16 mouse cellular contexts compared by ENCODE assay signal in the genomic region with DNA sequence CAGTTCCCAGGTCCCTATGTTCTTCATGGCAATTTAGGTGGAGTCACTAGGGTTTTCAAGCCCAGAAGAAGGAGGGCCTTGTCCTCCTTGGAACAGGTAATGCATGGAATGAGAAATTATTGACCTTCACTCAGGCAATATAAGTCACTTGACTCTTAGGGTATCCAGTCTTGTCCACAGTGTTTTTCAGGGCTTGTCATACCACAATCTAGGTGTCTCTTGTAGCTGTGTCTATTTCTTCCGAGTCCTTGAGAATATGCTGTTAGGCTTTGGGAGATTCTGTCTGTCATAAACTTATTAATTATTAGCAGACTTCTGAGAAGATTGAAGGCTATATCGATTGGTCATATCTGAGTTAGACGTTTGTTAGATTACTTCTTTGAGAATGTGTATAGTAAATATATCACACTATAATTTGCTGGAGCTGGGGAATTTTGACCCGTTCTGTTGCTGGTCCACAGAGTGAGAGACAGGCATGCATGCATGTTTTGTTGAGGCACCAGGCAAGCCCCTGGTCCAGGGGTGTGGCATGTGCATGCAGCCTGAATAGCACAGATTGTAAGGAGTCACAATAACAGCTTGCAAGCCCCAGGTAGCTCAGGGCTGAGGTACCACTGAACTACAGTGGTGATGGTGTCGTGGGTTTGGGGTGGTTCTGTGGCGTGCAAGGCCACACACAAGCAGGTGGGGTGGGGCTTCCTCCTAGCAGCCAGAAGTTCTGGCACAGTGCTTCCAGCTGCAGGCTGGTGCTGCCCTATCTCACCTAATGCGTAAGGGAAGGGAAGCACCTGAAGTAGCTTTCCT. TPM values are rescaled to one million over a fixed set of nuclear protein-coding genes. Genes with fewer than 3 reads are reported as not detected.
DNase-seq lines count a peak whose midpoint lies in the region; ATAC-seq lines count a peak whose summit lies in the region.
"Had no signal": no experiment of that assay in that cellular context is flagged by ENCODE, and none has a peak within 500 bp of the region (broad histone marks: within the 10 kb centered on the region; RNA-seq: fewer than 3 reads in every experiment).

No protein-coding gene starts in this region.

- H3K27me3 ChIP-seq in heart, embryonic 10.5 days (ENCODE audit: insufficient read depth, poor library complexity, severe bottlenecking): no peaks in the 10 kb centered on the region
- no peaks in the 10 kb centered on the region for H3K27me3 ChIP-seq in intestine, embryonic 16.5 days (replicated peaks; ENCODE audit: control insufficient read depth, insufficient read depth, low read length)

- WGBS in heart, embryonic 10.5 days: 84% methylated on average over 7 of the region's 7 CpGs
- WGBS in intestine, embryonic 16.5 days: 63% methylated on average over 7 of the region's 7 CpGs

- no peaks in the 10 kb centered on the region for H3K9me3 ChIP-seq in heart, embryonic 10.5 days
- H3K9me3 ChIP-seq in intestine, embryonic 16.5 days (ENCODE audit: control insufficient read depth, low read length): no peaks in the 10 kb centered on the region
- H3K9me3 ChIP-seq: neural tube, embryonic 12.5 days had no signal

- peak overlapping the region; percentile 24 for H3K4me2 ChIP-seq in intestine, embryonic 16.5 days (ENCODE audit: low read depth, low read length)
- H3K4me2 ChIP-seq: neural tube, embryonic 12.5 days had no signal

- peaks cover 5% of the 10 kb centered on the region; the same call in 1 of the 2 replicates for H3K4me1 ChIP-seq in heart, embryonic 10.5 days
- peaks cover 7% of the 10 kb centered on the region; the same call in 1 of the 2 replicates for H3K4me1 ChIP-seq in intestine, embryonic 16.5 days (ENCODE audit: control insufficient read depth, insufficient read depth, low read length)
- H3K4me1 ChIP-seq: neural tube, embryonic 12.5 days had no signal

- peak; percentile 87 for DNase-seq in heart, adult 11 months
- DNase-seq in heart, embryonic 10.5 days (ENCODE audit: low spot score): no peak
- DNase-seq in A20 (ENCODE audit: low read depth, low spot score): peak; percentile 60
- no peak for DNase-seq in layer of hippocampus, adult 8-10 months (ENCODE audit: low spot score in 2 of 2)
- DNase-seq in gastrocnemius, adult 18-20 months (ENCODE audit: low spot score): no peak
- DNase-seq: adrenal gland, postnatal 36 days; heart, adult 2 months; heart, postnatal 36 days; kidney, adult 18-20 months; retina, postnatal 1 day; thymus, postnatal 25 days had no signal

- H3K27ac ChIP-seq in heart, embryonic 10.5 days: no peak overlapping the region
- peak overlapping the region; percentile 87 for H3K27ac ChIP-seq in intestine, embryonic 16.5 days (ENCODE audit: low read length)
- H3K27ac ChIP-seq: heart, adult 2 months; neural tube, embryonic 12.5 days had no signal

- no peak overlapping the region for H3K4me3 ChIP-seq in heart, embryonic 10.5 days
- H3K4me3 ChIP-seq in intestine, embryonic 16.5 days (ENCODE audit: low read length): 0 out of 2 replicates have a peak overlapping the region, but pooled peaks have one; percentile 1
- H3K4me3 ChIP-seq: heart, adult 2 months; neural tube, embryonic 12.5 days had no signal

- peak overlapping the region; percentile 33; the same call in 1 of the 2 replicates for H3K9ac ChIP-seq in intestine, embryonic 16.5 days (ENCODE audit: low read depth, low read length)
- H3K9ac ChIP-seq: neural tube, embryonic 12.5 days had no signal

- ATAC-seq in intestine, embryonic 16.5 days: peak; percentile 93
- ATAC-seq in megakaryocyte, adult 5-6 weeks (ENCODE audit: poor library complexity, severe bottlenecking): peak; percentile 20; the same call in 1 of the 2 replicates
- no peak for ATAC-seq in activated CD4-positive, CD25-positive, alpha-beta regulatory T cell, adult 4 months

- H3K36me3 ChIP-seq in heart, embryonic 10.5 days: no peaks in the 10 kb centered on the region
- H3K36me3 ChIP-seq in intestine, embryonic 16.5 days (ENCODE audit: control insufficient read depth, insufficient read depth, low read length): no peaks in the 10 kb centered on the region
- H3K36me3 ChIP-seq: G1E; neural tube, embryonic 12.5 days had no signal

RNA-seq across cellular contexts. Expression of a gene that starts 50.2 kb away (rescaled TPM):
- not detected in 2 replicates for polyA plus RNA-seq in heart, embryonic 10.5 days (2016; fragmentation: Nextera tagmentation; extraction: Ambion mirVana)
- polyA plus RNA-seq in intestine, embryonic 16.5 days (2015; fragmentation: Nextera tagmentation; extraction: Ambion mirVana): 0.46 and 0.75 TPM in 2 replicates
- total RNA-seq in megakaryocyte, adult 5-6 weeks (2015): 104 and 108 TPM in 2 replicates
- total RNA-seq in megakaryocyte, adult 5-6 weeks (2017): 132 and 137 TPM in 2 replicates
- not detected for total RNA-seq in layer of hippocampus, adult 8-10 months (2022)
- polyA plus RNA-seq in activated CD4-positive, CD25-positive, alpha-beta regulatory T cell, adult 4 months (2017; shearing (Covaris generic)): 1 to 10 TPM; 4.8 to 5.5 TPM
- not detected for total RNA-seq in gastrocnemius, adult 18-20 months (2021)
- total RNA-seq: adrenal gland, postnatal 36 days; G1E; heart, adult 2 months; heart, postnatal 36 days had no signal
- polyA plus RNA-seq: G1E had no signal

Comparison
In these comparisons a context has a peak if more than half of its experiments do, and no peak if none do; other contexts are left out.
1. DNase-seq: peak in heart, adult 11 months (single experiment) and A20 (single experiment); none in heart, embryonic 10.5 days (single experiment), layer of hippocampus, adult 8-10 months (0 of 2) and gastrocnemius, adult 18-20 months (single experiment).
2. RNA of a gene that starts 50.2 kb away (total RNA-seq): 104 to 137 TPM in megakaryocyte, adult 5-6 weeks; not detected in layer of hippocampus, adult 8-10 months and not detected in gastrocnemius, adult 18-20 months; every median in the first group is over 10 times any median in the second.